Mouse (Mus musculus) myocyte (in vitro differentiated cells): Measurements from ENCODE around the gene Asic2.

Experiments
- E2F4 ChIP-seq: IDR thresholded peaks from one replicate; pipeline ENCODE4 v1.6.1; 2011; ENCODE audit warnings: mild to moderate bottlenecking, control low read depth, moderate library complexity; ENCODE audit not compliant: insufficient read depth
- MAX ChIP-seq: IDR thresholded peaks from one replicate; pipeline ENCODE4 v1.6.1; 2011; ENCODE audit warnings: low read depth, mild to moderate bottlenecking, control low read depth
- MYOD1 ChIP-seq, 3 experiments: IDR thresholded peaks; one replicate each; pipeline ENCODE4 v1.6.1; 2011; ENCODE audit warnings: control low read depth in 2 of 3, low read depth in 2 of 3, mild to moderate bottlenecking in 2 of 3, moderate library complexity in 1 of 3; ENCODE audit not compliant: insufficient read length in 2 of 3, control insufficient read depth in 1 of 3
- MYOG ChIP-seq, 3 experiments: IDR thresholded peaks; one replicate each; pipeline ENCODE4 v1.6.1; 2011; ENCODE audit warnings: control low read depth in 2 of 3, low read depth in 2 of 3, mild to moderate bottlenecking in 2 of 3; ENCODE audit not compliant: insufficient read length in 2 of 3, control insufficient read depth in 1 of 3, insufficient read depth in 1 of 3
- POLR2A ChIP-seq: IDR thresholded peaks from one replicate; pipeline ENCODE4 v1.6.1; 2011; ENCODE audit warnings: low read depth, mild to moderate bottlenecking, control low read depth, moderate library complexity; ENCODE audit not compliant: insufficient read length
- POLR2AphosphoS2 ChIP-seq: IDR thresholded peaks from one replicate; pipeline ENCODE4 v1.6.1; 2011; ENCODE audit warnings: low read depth, control low read depth; ENCODE audit not compliant: insufficient read length
- TCF12 ChIP-seq: IDR thresholded peaks from one replicate; pipeline ENCODE4 v1.6.1; 2011; ENCODE audit warnings: mild to moderate bottlenecking, control low read depth; ENCODE audit not compliant: poor library complexity, insufficient read depth, severe bottlenecking
- USF1 ChIP-seq: IDR thresholded peaks from one replicate; pipeline ENCODE4 v1.6.1; 2011; ENCODE audit warnings: low read depth, mild to moderate bottlenecking, control low read depth, moderate library complexity

GRCm38 (mm10) chr11:81419112-81419511 lies 549.1 kb downstream of the Asic2 start:
- TF ChIP-seq POLR2A (no peak), E2F4 (no peak), USF1 (no peak), MYOG (IDR thresholded peaks at IDR 0.05; ENCODE audit: control insufficient read depth in 1 of 3, insufficient read depth in 1 of 3, insufficient read length in 2 of 3, low read depth in 2 of 3) (no peak), POLR2AphosphoS2 (no peak), TCF12 (no peak), MYOD1 (IDR thresholded peaks at IDR 0.05; ENCODE audit: control insufficient read depth in 1 of 3, insufficient read length in 2 of 3, low read depth in 2 of 3) (no peak), MAX (no peak)
